Comparison of ENCODE assay signal across 17 mouse cellular contexts in the genomic region with DNA sequence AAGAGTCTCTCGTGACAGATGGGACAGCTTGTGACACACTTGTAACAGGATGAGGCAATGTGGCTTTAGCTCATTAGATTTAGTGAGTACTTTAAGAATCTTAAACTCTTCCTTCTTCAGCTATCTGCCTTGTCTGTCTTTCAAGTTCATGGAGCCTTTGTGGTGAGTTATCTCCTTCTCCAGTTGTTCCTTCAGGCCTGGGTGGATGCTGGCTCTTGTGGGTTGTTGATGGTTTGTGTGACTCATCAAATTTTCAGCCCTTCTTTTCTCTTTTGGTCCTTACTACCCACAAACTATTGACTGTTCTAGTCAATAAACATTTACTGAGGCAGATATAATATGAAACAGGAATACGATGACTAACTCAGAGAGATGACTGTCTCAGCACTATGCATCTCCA.
DNase-seq lines count a peak whose midpoint lies in the region; ATAC-seq and TF ChIP-seq lines count a peak whose summit lies in the region.
"Had no signal": no experiment of that assay in that cellular context is flagged by ENCODE, and none has a peak within 500 bp of the region (broad histone marks: within the 10 kb centered on the region; RNA-seq: fewer than 3 reads in every experiment).

No protein-coding gene starts in this region.

- WGBS in liver, embryonic 14.5 days (ENCODE audit: insufficient replicate concordance): 26% methylated on average over 2 of the region's 2 CpGs
- WGBS in midbrain, embryonic 10.5 days: 91% methylated on average over 2 of the region's 2 CpGs

- H3K4me1 ChIP-seq in liver, embryonic 14.5 days (replicated peaks; ENCODE audit: control insufficient read depth in 2 of 2, insufficient read depth in 2 of 2, low read length in 1 of 2): peaks cover 18 to 29% of the 10 kb centered on the region in 2 experiments
- peaks cover 9% of the 10 kb centered on the region for H3K4me1 ChIP-seq in midbrain, embryonic 10.5 days

- peak; percentile 85 for ATAC-seq in liver, embryonic 14.5 days (ENCODE audit: insufficient read depth)
- ATAC-seq in CD4-positive, CD25-positive, alpha-beta regulatory T cell, adult 4 months: no peak
- ATAC-seq: forebrain, embryonic 15.5 days; hindbrain, postnatal 0 days; midbrain, embryonic 16.5 days had no signal

- H3K27me3 ChIP-seq in liver, embryonic 14.5 days (ENCODE audit: control insufficient read depth, insufficient read depth, low read length): no peaks in the 10 kb centered on the region
- H3K27me3 ChIP-seq in midbrain, embryonic 10.5 days (ENCODE audit: low read depth, poor library complexity, severe bottlenecking): no peaks in the 10 kb centered on the region
- H3K27me3 ChIP-seq: CH12.LX; forebrain, embryonic 15.5 days had no signal

- H3K9ac ChIP-seq in liver, embryonic 14.5 days (replicated peaks): no peak overlapping the region
- H3K9ac ChIP-seq: forebrain, embryonic 15.5 days had no signal

- H3K4me2 ChIP-seq in liver, embryonic 14.5 days (ENCODE audit: low read depth): peak overlapping the region; percentile 31
- H3K4me2 ChIP-seq: forebrain, embryonic 15.5 days had no signal

- peak overlapping the region; percentile 32; the same call in 1 of the 2 replicates for H3K27ac ChIP-seq in layer of hippocampus, adult 2 months
- peak overlapping the region; percentile 46 for H3K27ac ChIP-seq in liver, embryonic 14.5 days
- no peak overlapping the region for H3K27ac ChIP-seq in midbrain, embryonic 10.5 days (replicated peaks)
- H3K27ac ChIP-seq: forebrain, embryonic 15.5 days; hindbrain, postnatal 0 days had no signal

- TF ChIP-seq EP300 in liver, embryonic 14.5 days (IDR thresholded peaks at IDR 0.05; ENCODE audit: low read depth): peak; percentile 70

- H3K36me3 ChIP-seq in liver, embryonic 14.5 days (replicated peaks; ENCODE audit: control insufficient read depth, insufficient read depth, low read depth): no peaks in the 10 kb centered on the region
- no peaks in the 10 kb centered on the region for H3K36me3 ChIP-seq in midbrain, embryonic 10.5 days
- H3K36me3 ChIP-seq: forebrain, embryonic 15.5 days had no signal

- no peaks in the 10 kb centered on the region for H3K9me3 ChIP-seq in liver, embryonic 14.5 days (ENCODE audit: control insufficient read depth, low read length)
- no peaks in the 10 kb centered on the region for H3K9me3 ChIP-seq in midbrain, embryonic 10.5 days (replicated peaks)
- H3K9me3 ChIP-seq: forebrain, embryonic 15.5 days had no signal

- no peak for TF ChIP-seq CTCF in layer of hippocampus, adult 2 months (conservative IDR thresholded peaks at IDR 0.05)
- no peak for TF ChIP-seq CTCF in liver, embryonic 14.5 days (IDR thresholded peaks at IDR 0.05; ENCODE audit: low read depth)

- no peak overlapping the region for H3K4me3 ChIP-seq in layer of hippocampus, adult 2 months
- H3K4me3 ChIP-seq in liver, embryonic 14.5 days (ENCODE audit: insufficient read depth in 1 of 2, low read depth in 2 of 2, low read length in 2 of 2): no peak overlapping the region
- H3K4me3 ChIP-seq in midbrain, embryonic 10.5 days: no peak overlapping the region
- H3K4me3 ChIP-seq: forebrain, embryonic 15.5 days had no signal

- peak; percentile 10 to 47 for DNase-seq in layer of hippocampus, adult 2 months (ENCODE audit: low spot score in 2 of 2)
- DNase-seq in layer of hippocampus, postnatal 36 days: no peak
- DNase-seq in 416B (ENCODE audit: low read depth): peak; percentile 24
- DNase-seq in brain, adult 2 months (ENCODE audit: low read depth, low spot score): peak; percentile 41
- DNase-seq in liver, embryonic 14.5 days (ENCODE audit: low read depth in 3 of 3, low spot score in 3 of 3): peak; percentile 44 to 62 (median 54)
- no peak for DNase-seq in midbrain, embryonic 10.5 days (ENCODE audit: low spot score)
- DNase-seq: cerebellum, adult 9-11 months; embryo, embryonic 11 days; heart, postnatal 36 days; kidney, adult 2 months; kidney, postnatal 36 days; thymus, postnatal 4 days had no signal

Comparison
In these comparisons a context has a peak if more than half of its experiments do, and no peak if none do; other contexts are left out.
1. DNase-seq: peak in layer of hippocampus, adult 2 months (2 of 2), 416B (single experiment), brain, adult 2 months (single experiment) and liver, embryonic 14.5 days (3 of 3); none in layer of hippocampus, postnatal 36 days (0 of 2) and midbrain, embryonic 10.5 days (single experiment).